In genomic region chr7:116496760-116497159, GRCm38 (mm10) we compare ENCODE assay signal across 24 mouse cellular contexts.
"Had no signal": no experiment of that assay in that cellular context is flagged by ENCODE, and none has a peak within 500 bp of the region (broad histone marks: within the 10 kb centered on the region; RNA-seq: fewer than 3 reads in every experiment).

No protein-coding gene starts in this region.

- H3K27ac ChIP-seq: heart, embryonic 10.5 days; hindbrain, embryonic 10.5 days; hindbrain, embryonic 12.5 days; hindbrain, embryonic 14.5 days; intestine, embryonic 15.5 days; layer of hippocampus, adult 2 months; left cerebral cortex, adult 2 months; limb, embryonic 13.5 days; limb, embryonic 15.5 days had no signal

- ATAC-seq: hindbrain, embryonic 16.5 days; inflammation-experienced regulatory T-cells, adult 6 months; intestine, embryonic 15.5 days; intestine, postnatal 0 days had no signal

- H3K4me3 ChIP-seq: heart, embryonic 10.5 days; heart, embryonic 12.5 days; hindbrain, embryonic 10.5 days; hindbrain, embryonic 12.5 days; intestine, embryonic 15.5 days; layer of hippocampus, adult 2 months; left cerebral cortex, adult 2 months; limb, embryonic 13.5 days; limb, embryonic 15.5 days had no signal

- H3K4me1 ChIP-seq: heart, embryonic 12.5 days; hindbrain, embryonic 10.5 days; hindbrain, embryonic 12.5 days; intestine, embryonic 15.5 days; limb, embryonic 13.5 days; limb, embryonic 15.5 days had no signal

- DNase-seq: gastrocnemius, postnatal 14 days; gastrocnemius, postnatal 36 days; heart, adult 18-20 months; heart, postnatal 10 days; heart, postnatal 4 days; kidney, adult 18-20 months; kidney, adult 8-10 months; kidney, postnatal 10 days; kidney, postnatal 25 days; kidney, postnatal 4 days; left cerebral cortex, postnatal 4 days had no signal
